Mouse (Mus musculus) ES-E14 (cell line): ENCODE results near the gene Gm21970.

Experiments
- CHD2 ChIP-seq: IDR thresholded peaks from 2 replicates; pipeline ENCODE4 v1.6.1; 2014; ENCODE audit warnings: mild to moderate bottlenecking, low read depth, low read length, inconsistent platforms
- HCFC1 ChIP-seq: IDR thresholded peaks from 2 replicates; pipeline ENCODE4 v1.6.1; 2012; ENCODE audit warnings: low read length, inconsistent platforms, borderline replicate concordance; ENCODE audit not compliant: insufficient read depth
- MAFK ChIP-seq: IDR thresholded peaks from 2 replicates; pipeline ENCODE4 v1.6.1; 2014; ENCODE audit warnings: mild to moderate bottlenecking, low read depth, low read length, inconsistent platforms; ENCODE audit not compliant: insufficient read depth
- ZC3H11A ChIP-seq: IDR thresholded peaks from 2 replicates; pipeline ENCODE4 v1.6.1; 2012; ENCODE audit warnings: low read depth, mild to moderate bottlenecking, inconsistent platforms, low read length, borderline replicate concordance
- ZNF384 ChIP-seq: IDR thresholded peaks from 2 replicates; pipeline ENCODE4 v1.6.1; 2012; ENCODE audit warnings: low read depth, low read length, inconsistent platforms

GRCm38 (mm10) chr16:91441811-91442240, 50.3 kb downstream of the Gm21970 start:
- TF ChIP-seq HCFC1 (no peak), MAFK (no peak), CHD2 (no peak), ZC3H11A (no peak), ZNF384 (no peak)
